In genomic region chr3:84140947-84141346, GRCm38 (mm10) we compare ENCODE assay signal across 36 mouse cellular contexts. TPM values are rescaled to one million over a fixed set of nuclear protein-coding genes. Genes with fewer than 3 reads are reported as not detected.
A peak's percentile ranks its signal among the peaks of the same experiment; 100 is the strongest.
DNase-seq lines count a peak whose midpoint lies in the region; ATAC-seq and TF ChIP-seq lines count a peak whose summit lies in the region.
"Had no signal": no experiment of that assay in that cellular context is flagged by ENCODE, and none has a peak within 500 bp of the region (broad histone marks: within the 10 kb centered on the region; RNA-seq: fewer than 3 reads in every experiment).

No protein-coding gene starts in this region.

- H3K9ac ChIP-seq in forebrain, embryonic 13.5 days: no peak overlapping the region
- no peak overlapping the region for H3K9ac ChIP-seq in limb, embryonic 14.5 days (ENCODE audit: low read depth, low read length, severe bottlenecking)
- H3K9ac ChIP-seq: forebrain, embryonic 15.5 days; hindbrain, embryonic 15.5 days; liver, embryonic 14.5 days; neural tube, embryonic 13.5 days had no signal

- no peak for TF ChIP-seq POLR2A in limb, embryonic 14.5 days (IDR thresholded peaks at IDR 0.05; ENCODE audit: borderline replicate concordance, extremely low read depth, insufficient read depth, insufficient read length)

- H3K4me1 ChIP-seq in forebrain, embryonic 10.5 days: no peaks in the 10 kb centered on the region
- H3K4me1 ChIP-seq in forebrain, embryonic 13.5 days: no peaks in the 10 kb centered on the region
- peaks cover 8% of the 10 kb centered on the region for H3K4me1 ChIP-seq in limb, embryonic 14.5 days (ENCODE audit: control insufficient read depth, insufficient read depth, low read length)
- H3K4me1 ChIP-seq: forebrain, embryonic 15.5 days; hindbrain, embryonic 15.5 days; midbrain, embryonic 10.5 days; neural tube, embryonic 13.5 days had no signal

- no peak overlapping the region for H3K4me3 ChIP-seq in forebrain, embryonic 10.5 days
- no peak overlapping the region for H3K4me3 ChIP-seq in forebrain, embryonic 13.5 days
- H3K4me3 ChIP-seq in limb, embryonic 14.5 days (replicated peaks; ENCODE audit: low read length): no peak overlapping the region
- H3K4me3 ChIP-seq: erythroblast, embryonic 14.5 days; forebrain, embryonic 15.5 days; gastrocnemius, adult 2 months; hindbrain, embryonic 15.5 days; layer of hippocampus, adult 2 months; left cerebral cortex, adult 2 months; midbrain, embryonic 10.5 days; myocyte; neural tube, embryonic 13.5 days had no signal

- no peaks in the 10 kb centered on the region for H3K27me3 ChIP-seq in forebrain, embryonic 10.5 days (ENCODE audit: poor library complexity, severe bottlenecking)
- no peaks in the 10 kb centered on the region for H3K27me3 ChIP-seq in forebrain, embryonic 13.5 days
- H3K27me3 ChIP-seq in limb, embryonic 14.5 days (ENCODE audit: control insufficient read depth, insufficient read depth, low read length): no peaks in the 10 kb centered on the region
- H3K27me3 ChIP-seq: CH12.LX; forebrain, embryonic 15.5 days; hindbrain, embryonic 15.5 days; neural tube, embryonic 13.5 days had no signal

- no peaks in the 10 kb centered on the region for H3K9me3 ChIP-seq in forebrain, embryonic 10.5 days
- no peaks in the 10 kb centered on the region for H3K9me3 ChIP-seq in forebrain, embryonic 13.5 days (replicated peaks)
- no peaks in the 10 kb centered on the region for H3K9me3 ChIP-seq in limb, embryonic 14.5 days (ENCODE audit: control insufficient read depth, low read length)
- H3K9me3 ChIP-seq: forebrain, embryonic 15.5 days; hindbrain, embryonic 15.5 days; midbrain, embryonic 10.5 days; neural tube, embryonic 13.5 days had no signal

- DNase-seq in forebrain, embryonic 10.5 days (ENCODE audit: extremely low spot score, low spot score): no peak
- DNase-seq in embryo, embryonic 9.5 days (ENCODE audit: extremely low spot score): peak; percentile 28
- DNase-seq in forelimb bud, embryonic 11.5 days (ENCODE audit: low read depth, low spot score): peak; percentile 74
- no peak for DNase-seq in limb, embryonic 14.5 days (ENCODE audit: low spot score)
- DNase-seq in kidney, adult 11 months: no peak
- DNase-seq in heart, postnatal 10 days: no peak
- no peak for DNase-seq in natural killer cell, adult 2 months (ENCODE audit: low spot score in 2 of 2)
- DNase-seq: adrenal gland, adult 8-10 months; cerebellum, adult 8-10 months; cerebellum, postnatal 36 days; gastrocnemius, adult 2 months; gastrocnemius, postnatal 36 days; heart, adult 18-20 months; heart, postnatal 4 days; kidney, adult 2 months; kidney, postnatal 36 days; liver; lung, adult 2 months; lung, postnatal 10 days; thymus, postnatal 14 days had no signal

- WGBS in forebrain, embryonic 10.5 days: 70% methylated on average over 7 of the region's 7 CpGs
- WGBS in forebrain, embryonic 13.5 days: 91% methylated on average over 7 of the region's 7 CpGs
- WGBS in limb, embryonic 14.5 days: 16% methylated on average over 7 of the region's 7 CpGs

- no peak for ATAC-seq in forebrain, embryonic 13.5 days
- ATAC-seq in limb, embryonic 14.5 days (ENCODE audit: low FRiP score, low read depth): no peak
- ATAC-seq: forebrain, embryonic 15.5 days had no signal

- intact Hi-C loops in heart, postnatal 10 days (cut with DNase I): no loop called here

- no peak overlapping the region for H3K4me2 ChIP-seq in forebrain, embryonic 13.5 days
- no peak overlapping the region for H3K4me2 ChIP-seq in limb, embryonic 14.5 days (replicated peaks; ENCODE audit: low read depth, low read length, severe bottlenecking)
- H3K4me2 ChIP-seq: forebrain, embryonic 15.5 days; hindbrain, embryonic 15.5 days; neural tube, embryonic 13.5 days had no signal

- peak overlapping the region; percentile 64 for H3K27ac ChIP-seq in forebrain, embryonic 10.5 days
- H3K27ac ChIP-seq in forebrain, embryonic 13.5 days: no peak overlapping the region
- H3K27ac ChIP-seq in limb, embryonic 14.5 days (replicated peaks; ENCODE audit: low read depth, low read length): 0 out of 2 replicates have a peak overlapping the region, but pooled peaks have one; percentile 8
- H3K27ac ChIP-seq: forebrain, embryonic 15.5 days; gastrocnemius, adult 2 months; hindbrain, embryonic 15.5 days; layer of hippocampus, adult 2 months; left cerebral cortex, adult 2 months; liver, embryonic 14.5 days; midbrain, embryonic 10.5 days; neural tube, embryonic 13.5 days had no signal

- H3K36me3 ChIP-seq in forebrain, embryonic 10.5 days (replicated peaks): no peaks in the 10 kb centered on the region
- no peaks in the 10 kb centered on the region for H3K36me3 ChIP-seq in forebrain, embryonic 13.5 days (ENCODE audit: poor library complexity, severe bottlenecking)
- no peaks in the 10 kb centered on the region for H3K36me3 ChIP-seq in limb, embryonic 14.5 days (ENCODE audit: control insufficient read depth, insufficient read depth, low read length)
- H3K36me3 ChIP-seq: forebrain, embryonic 15.5 days; hindbrain, embryonic 15.5 days; midbrain, embryonic 10.5 days; neural tube, embryonic 13.5 days had no signal

RNA-seq across cellular contexts. Expression of gene Mnd1, which starts 14.6 kb away (rescaled TPM):
- polyA plus RNA-seq in forebrain, embryonic 10.5 days (2016; fragmentation: Nextera tagmentation; extraction: Ambion mirVana): 14.7 and 15.3 TPM in 2 replicates
- 5.3 and 5.9 TPM in 2 replicates for polyA plus RNA-seq in forebrain, embryonic 13.5 days (2015; fragmentation: Nextera tagmentation; extraction: Ambion mirVana)
- 4.4 and 9.8 TPM in 2 replicates for polyA plus RNA-seq in limb, embryonic 14.5 days (2012; rRNA removed)
- 13.3 and 14.3 TPM in 2 replicates for polyA plus RNA-seq in limb, embryonic 14.5 days (2014; fragmentation: Nextera tagmentation; extraction: Ambion mirVana)
- 1 to 10 TPM; 6.5 to 7.5 TPM for total RNA-seq in heart, postnatal 10 days (2021)

RNA-seq across cellular contexts. Expression of gene Gm6525, which starts 33.0 kb away (rescaled TPM):
- polyA plus RNA-seq in forebrain, embryonic 10.5 days (2016; fragmentation: Nextera tagmentation; extraction: Ambion mirVana): 0.87 and 1.5 TPM in 2 replicates
- 3.7 and 4.1 TPM in 2 replicates for polyA plus RNA-seq in forebrain, embryonic 13.5 days (2015; fragmentation: Nextera tagmentation; extraction: Ambion mirVana)
- 0.26 and 0.39 TPM in 2 replicates for polyA plus RNA-seq in limb, embryonic 14.5 days (2012; rRNA removed)
- polyA plus RNA-seq in limb, embryonic 14.5 days (2014; fragmentation: Nextera tagmentation; extraction: Ambion mirVana): 0.55 and 0.84 TPM in 2 replicates
- under 1 TPM in 1 of 2 experiments, not detected in 1; 0.25 TPM for total RNA-seq in heart, postnatal 10 days (2021)
- total RNA-seq: adrenal gland, adult 8-10 months; adrenal gland, postnatal 4 days; gastrocnemius, adult 2 months; gastrocnemius, postnatal 36 days; heart, adult 18-20 months; heart, postnatal 4 days; layer of hippocampus, adult 2 months; layer of hippocampus, postnatal 14 days; left cerebral cortex, adult 2 months; left cerebral cortex, postnatal 25 days; midbrain, postnatal 0 days had no signal
- polyA plus RNA-seq: erythroblast, embryonic 14.5 days; kidney, adult 2 months; lung, adult 2 months; urinary bladder, adult 2 months had no signal

Comparison
In these comparisons a context has a peak if more than half of its experiments do, and no peak if none do; other contexts are left out.
1. DNase-seq: peak in embryo, embryonic 9.5 days (single experiment) and forelimb bud, embryonic 11.5 days (single experiment); none in forebrain, embryonic 10.5 days (single experiment), limb, embryonic 14.5 days (single experiment), kidney, adult 11 months (single experiment), heart, postnatal 10 days (0 of 2) and natural killer cell, adult 2 months (0 of 2).